Comparison of ENCODE assay signal across 14 mouse cellular contexts in genomic region chr10:109283348-109283747, GRCm38 (mm10).
DNase-seq lines count a peak whose midpoint lies in the region; ATAC-seq and TF ChIP-seq lines count a peak whose summit lies in the region.
"Had no signal": no experiment of that assay in that cellular context is flagged by ENCODE, and none has a peak within 500 bp of the region (broad histone marks: within the 10 kb centered on the region; RNA-seq: fewer than 3 reads in every experiment).

No protein-coding gene starts in this region.

- intact Hi-C loops in left cerebral cortex, adult 2 months (cut with DNase I) = no loop called here
- intact Hi-C loops in left cerebral cortex, postnatal 4 days (cut with DNase I) = no loop called here
- intact Hi-C loops in left cerebral cortex, postnatal 25 days (cut with DNase I) = no loop called here

- 0 out of 2 replicates have a peak, but pooled peaks have one; percentile 20 for ATAC-seq in forebrain, embryonic 12.5 days (ENCODE audit: low FRiP score)
- no peak for ATAC-seq in intestine, embryonic 16.5 days

- TF ChIP-seq CTCF in left cerebral cortex, adult 2 months (IDR thresholded peaks at IDR 0.05) = no peak
- TF ChIP-seq CTCF in brain, embryonic 14.5 days (IDR thresholded peaks at IDR 0.05; ENCODE audit: borderline replicate concordance, extremely low read depth, insufficient read depth, insufficient read length) = no peak

- H3K4me2 ChIP-seq in forebrain, embryonic 12.5 days = no peak overlapping the region
- no peak overlapping the region for H3K4me2 ChIP-seq in intestine, embryonic 16.5 days (ENCODE audit: low read depth, low read length)
- H3K4me2 ChIP-seq: kidney, embryonic 15.5 days; liver, embryonic 11.5 days; neural tube, embryonic 13.5 days had no signal

- H3K9me3 ChIP-seq in forebrain, embryonic 12.5 days = no peaks in the 10 kb centered on the region
- H3K9me3 ChIP-seq in intestine, embryonic 16.5 days (ENCODE audit: control insufficient read depth, low read length) = no peaks in the 10 kb centered on the region
- H3K9me3 ChIP-seq: kidney, embryonic 15.5 days; neural tube, embryonic 13.5 days had no signal

- no peak for TF ChIP-seq POLR2A in brain, embryonic 14.5 days (IDR thresholded peaks at IDR 0.05; ENCODE audit: borderline replicate concordance, extremely low read depth, insufficient read depth, insufficient read length, poor library complexity, severe bottlenecking)

- H3K27ac ChIP-seq in left cerebral cortex, adult 2 months = peak overlapping the region; percentile 45; the same call in 1 of the 2 replicates
- H3K27ac ChIP-seq in forebrain, embryonic 12.5 days = no peak overlapping the region
- H3K27ac ChIP-seq in intestine, embryonic 16.5 days (ENCODE audit: low read length) = no peak overlapping the region
- H3K27ac ChIP-seq: kidney, embryonic 15.5 days; neural tube, embryonic 13.5 days had no signal

- H3K27me3 ChIP-seq in forebrain, embryonic 12.5 days = no peaks in the 10 kb centered on the region
- H3K27me3 ChIP-seq in intestine, embryonic 16.5 days (replicated peaks; ENCODE audit: control insufficient read depth, insufficient read depth, low read length) = no peaks in the 10 kb centered on the region
- H3K27me3 ChIP-seq: CH12.LX; kidney, embryonic 15.5 days; neural tube, embryonic 13.5 days had no signal

- H3K36me3 ChIP-seq in forebrain, embryonic 12.5 days (replicated peaks) = no peaks in the 10 kb centered on the region
- no peaks in the 10 kb centered on the region for H3K36me3 ChIP-seq in intestine, embryonic 16.5 days (ENCODE audit: control insufficient read depth, insufficient read depth, low read length)
- H3K36me3 ChIP-seq: kidney, embryonic 15.5 days; neural tube, embryonic 13.5 days had no signal

- H3K9ac ChIP-seq in forebrain, embryonic 12.5 days = no peak overlapping the region
- no peak overlapping the region for H3K9ac ChIP-seq in intestine, embryonic 16.5 days (ENCODE audit: low read depth, low read length)
- H3K9ac ChIP-seq: kidney, embryonic 15.5 days; neural tube, embryonic 13.5 days had no signal

- H3K4me3 ChIP-seq in left cerebral cortex, adult 2 months = no peak overlapping the region; the same call in 1 of the 2 replicates
- H3K4me3 ChIP-seq in forebrain, embryonic 12.5 days (replicated peaks) = no peak overlapping the region
- H3K4me3 ChIP-seq in intestine, embryonic 16.5 days (ENCODE audit: low read length) = no peak overlapping the region
- H3K4me3 ChIP-seq: kidney, embryonic 15.5 days; neural tube, embryonic 13.5 days had no signal

- no peaks in the 10 kb centered on the region for H3K4me1 ChIP-seq in forebrain, embryonic 12.5 days
- H3K4me1 ChIP-seq in intestine, embryonic 16.5 days (ENCODE audit: control insufficient read depth, insufficient read depth, low read length) = no peaks in the 10 kb centered on the region
- H3K4me1 ChIP-seq: kidney, embryonic 15.5 days; neural tube, embryonic 13.5 days had no signal

- DNase-seq in left cerebral cortex, adult 2 months (ENCODE audit: extremely low spot score in 1 of 2, low spot score in 2 of 2) = no peak
- no peak for DNase-seq in left cerebral cortex, postnatal 4 days
- DNase-seq in brain, embryonic 14.5 days (ENCODE audit: low read depth) = peak; percentile 72
- peak; percentile 22 to 47 for DNase-seq in left cerebral cortex, postnatal 25 days (ENCODE audit: low spot score in 2 of 2)
- DNase-seq in thymus, postnatal 14 days = no peak
- DNase-seq: cerebellum, adult 11-12 months; heart, postnatal 14 days; lung, postnatal 14 days had no signal

- WGBS in forebrain, embryonic 12.5 days = 82% methylated on average over 10 of the region's 10 CpGs
- 92% methylated on average over 10 of the region's 10 CpGs for WGBS in intestine, embryonic 16.5 days

Comparison
In these comparisons a context has a peak if more than half of its experiments do, and no peak if none do; other contexts are left out.
1. DNase-seq: peak in brain, embryonic 14.5 days (single experiment) and left cerebral cortex, postnatal 25 days (2 of 2); none in left cerebral cortex, adult 2 months (0 of 2), left cerebral cortex, postnatal 4 days (single experiment) and thymus, postnatal 14 days (single experiment).